Mouse (Mus musculus) thymus, adult 2 months (tissue): ENCODE results near the gene Rad51b. TPM values are rescaled to one million over a fixed set of nuclear protein-coding genes. Genes with fewer than 3 reads are reported as not detected.

ENCODE experiments used
- DNase-seq: peaks from one replicate; pipeline ENCODE4 v3.0.0; 2021
- H3K27ac ChIP-seq: fragments of 200-500 bp; 2 replicates; pipeline ENCODE4 v1.5.1; 2012; ENCODE audit warnings: low read length, control low read depth; ENCODE audit not compliant: control insufficient read depth, insufficient read depth
- H3K27me3 ChIP-seq: fragments of 200-500 bp; 2 replicates; pipeline ENCODE4 v1.6.1; 2012; ENCODE audit warnings: mild to moderate bottlenecking, low read length, moderate library complexity, mixed read lengths; ENCODE audit not compliant: control insufficient read depth, insufficient read depth
- H3K36me3 ChIP-seq: fragments of 200-500 bp; 2 replicates; pipeline ENCODE4 v1.6.1; 2012; ENCODE audit warnings: mild to moderate bottlenecking, low read length, moderate library complexity; ENCODE audit not compliant: control insufficient read depth, insufficient read depth
- H3K4me1 ChIP-seq: fragments of 200-500 bp; replicated peaks from 2 replicates; pipeline ENCODE4 v1.6.1; 2012; ENCODE audit warnings: low read length; ENCODE audit not compliant: control insufficient read depth, insufficient read depth
- H3K4me3 ChIP-seq: fragments of 200-500 bp; 2 replicates; pipeline ENCODE4 v1.5.1; 2012; ENCODE audit warnings: mild to moderate bottlenecking, low read length, control low read depth, moderate library complexity; ENCODE audit not compliant: control insufficient read depth, insufficient read depth
- CTCF ChIP-seq: fragments of 200-500 bp; IDR thresholded peaks from 2 replicates; pipeline ENCODE4 v1.5.1; 2012; ENCODE audit warnings: mild to moderate bottlenecking, control low read depth, low read length, moderate library complexity, borderline replicate concordance; ENCODE audit not compliant: control insufficient read depth, poor library complexity, insufficient read depth; ENCODE audit errors: extremely low read depth
- POLR2A ChIP-seq: fragments of 200-500 bp; IDR thresholded peaks from 2 replicates; pipeline ENCODE4 v1.6.1; 2012; ENCODE audit warnings: mild to moderate bottlenecking, low read length, control low read depth, moderate library complexity; ENCODE audit not compliant: control insufficient read depth, poor library complexity, insufficient read depth; ENCODE audit errors: extremely low read depth
- WGBS: fragments of 180-500 bp; shearing (Covaris S2); methylation state at CpG from one replicate; pipeline ENCODE4 v1.1.7; 2018; 5-methylcytosine and 5-hydroxymethylcytosine counted together
- polyA plus RNA-seq: library from polyadenylated mRNA; depleted of rRNA; stranded (reverse); fragments of >200 nt; gene quantifications from 2 replicates; pipeline ENCODE4 v1.2.3, GENCODE M21; 2012

Rad51b gene
- polyA plus RNA-seq, 1 experiment, result 1.1 TPM

- Histone ChIP-seq H3K4me3 (no peak overlapping the region), H3K4me1 (no peaks in the 10 kb centered on the region), H3K36me3 (no peaks in the 10 kb centered on the region), H3K27ac (no peak overlapping the region), H3K27me3 (no peaks in the 10 kb centered on the region)
- WGBS, result 100% methylated on average over 2 of the region's 2 CpGs
- no peak for DNase-seq
- TF ChIP-seq CTCF (no peak), POLR2A (no peak)
Observed at GRCm38 (mm10) chr12:79364284-79364683, 67.2 kb downstream of the Rad51b start.

- Histone ChIP-seq H3K4me3 (no peak overlapping the region), H3K36me3 (no peaks in the 10 kb centered on the region), H3K4me1 (no peaks in the 10 kb centered on the region), H3K27ac (no peak overlapping the region), H3K27me3 (no peaks in the 10 kb centered on the region)
- 97% methylated on average over 3 of the region's 3 CpGs for WGBS
- no peak for DNase-seq
- TF ChIP-seq CTCF (no peak), POLR2A (no peak)
Observed at GRCm38 (mm10) chr12:79368818-79369217, 71.7 kb downstream of the Rad51b start.

DNA sequence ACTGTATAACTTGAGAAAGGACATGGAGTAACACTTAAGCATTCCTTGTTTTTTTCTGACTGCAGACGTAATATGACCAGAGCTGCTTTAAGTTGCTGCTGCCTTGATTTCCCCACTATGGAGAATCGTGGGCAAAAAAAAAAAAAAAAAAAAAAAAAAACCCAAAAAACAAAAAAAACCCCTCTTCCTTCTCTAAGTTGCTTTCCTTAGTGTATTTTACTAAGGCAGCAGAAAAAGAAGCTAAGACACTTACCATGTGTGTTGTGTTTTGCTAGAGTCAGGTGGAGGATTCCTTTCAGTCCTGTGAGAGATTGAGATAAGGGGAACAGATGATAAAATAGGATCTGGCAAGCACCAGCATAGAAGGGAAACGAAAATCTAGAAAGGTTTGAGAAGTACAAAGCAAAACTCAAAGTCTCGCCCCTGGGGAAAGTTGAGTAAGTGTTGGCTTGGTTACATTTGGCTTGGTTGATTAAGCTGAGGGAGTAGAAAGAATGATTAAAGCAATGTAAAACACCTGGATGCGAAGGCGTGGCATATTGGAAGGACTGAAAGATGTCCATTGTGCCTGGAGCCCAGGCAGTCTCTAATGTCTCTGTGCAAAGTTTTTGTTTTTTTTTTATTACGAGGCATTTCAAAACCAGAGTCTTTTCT lies 72.6 kb downstream of the Rad51b start:
- no peak overlapping the region for H3K27ac ChIP-seq
- 89% methylated on average over 7 of the region's 7 CpGs for WGBS

GRCm38 (mm10) chr12:79372697-79373096 lies 75.6 kb downstream of the Rad51b start:
- Histone ChIP-seq H3K27ac (no peak overlapping the region), H3K27me3 (no peaks in the 10 kb centered on the region), H3K36me3 (no peaks in the 10 kb centered on the region), H3K4me1 (no peaks in the 10 kb centered on the region), H3K4me3 (no peak overlapping the region)
- no peak for TF ChIP-seq CTCF
- DNase-seq, result no peak
- 90% methylated on average over 5 of the region's 5 CpGs for WGBS

More for the DNA sequence above, 72.6 kb downstream of the Rad51b start:
- TF ChIP-seq CTCF, result no peak
- no peak for TF ChIP-seq POLR2A
- Histone ChIP-seq H3K27me3 (no peaks in the 10 kb centered on the region), H3K4me3 (no peak overlapping the region), H3K4me1 (no peaks in the 10 kb centered on the region), H3K36me3 (no peaks in the 10 kb centered on the region)
- DNase-seq, result no peak

DNA sequence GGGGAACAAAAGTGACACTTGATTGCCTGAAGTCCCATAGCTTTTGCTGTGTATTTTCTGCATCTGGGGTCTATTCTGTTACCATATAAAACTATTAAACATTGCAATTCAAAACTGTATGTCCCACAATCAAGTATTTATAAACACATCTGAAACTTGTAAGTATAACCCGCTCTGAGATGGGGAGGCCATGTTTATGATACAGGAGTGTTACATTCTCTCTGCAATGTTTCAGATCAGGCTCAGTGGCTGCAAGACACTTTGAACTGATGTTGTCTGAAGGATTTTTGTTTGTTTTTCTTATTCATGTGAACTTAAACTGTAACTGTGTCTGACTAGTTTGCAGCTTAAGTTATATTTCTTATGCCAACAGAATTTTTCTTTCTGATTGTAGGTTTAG lies 80.3 kb downstream of the Rad51b start:
- Histone ChIP-seq H3K4me3 (no peak overlapping the region), H3K27me3 (no peaks in the 10 kb centered on the region), H3K36me3 (no peaks in the 10 kb centered on the region), H3K4me1 (no peaks in the 10 kb centered on the region), H3K27ac (no peak overlapping the region)
- no peak for DNase-seq
- no peak for TF ChIP-seq POLR2A
- TF ChIP-seq CTCF, result no peak
- WGBS, result 93% methylated on average over 1 of the region's 1 CpGs

DNA sequence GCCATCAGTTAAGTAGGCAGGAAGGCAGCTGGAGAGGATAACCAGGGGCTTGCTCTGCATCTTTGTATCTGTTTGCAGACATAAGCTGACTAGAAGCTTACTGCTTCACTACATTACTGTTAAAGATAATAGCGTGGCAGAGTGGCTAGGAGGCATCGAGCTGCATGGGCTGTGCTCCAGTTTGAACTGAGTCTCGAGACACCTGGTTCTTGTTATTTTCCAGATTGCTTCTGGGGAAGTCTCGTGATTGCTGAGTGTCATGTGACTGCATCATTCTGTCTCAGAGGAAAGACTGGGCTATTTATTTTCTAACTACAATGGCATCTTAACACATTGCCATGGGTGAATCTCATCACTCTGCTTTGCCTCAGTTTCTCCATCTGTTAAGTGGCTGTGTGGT lies 80.8 kb downstream of the Rad51b start:
- DNase-seq, result no peak
- no peaks in the 10 kb centered on the region for H3K4me1 ChIP-seq
- no peaks in the 10 kb centered on the region for H3K27me3 ChIP-seq
- WGBS, result 36% methylated on average over 4 of the region's 4 CpGs
- H3K27ac ChIP-seq, result no peak overlapping the region
- TF ChIP-seq POLR2A (no peak), CTCF (no peak)
- H3K4me3 ChIP-seq, result no peak overlapping the region
- H3K36me3 ChIP-seq, result no peaks in the 10 kb centered on the region

DNA sequence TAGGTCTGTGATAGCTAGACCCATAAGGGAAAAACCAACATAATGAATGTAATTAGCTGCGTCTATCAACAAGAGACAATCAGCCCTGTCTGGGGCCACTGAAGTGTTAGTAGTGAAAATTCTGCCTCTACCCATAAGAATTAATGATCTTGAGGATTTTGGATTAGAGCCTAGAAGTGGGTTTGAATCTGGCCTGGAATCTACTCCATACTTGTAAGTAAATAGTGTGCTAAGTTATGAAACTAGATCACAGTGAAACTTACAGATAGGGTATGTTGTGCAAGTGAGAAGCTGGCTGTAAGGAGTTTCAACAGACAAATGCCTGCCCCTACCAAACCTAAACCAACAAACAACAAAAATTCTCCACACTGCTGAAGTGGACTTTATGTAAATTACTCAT lies 83.1 kb downstream of the Rad51b start:
- H3K36me3 ChIP-seq, result no peaks in the 10 kb centered on the region
- TF ChIP-seq POLR2A (no peak), CTCF (no peak)
- no peaks in the 10 kb centered on the region for H3K27me3 ChIP-seq
- WGBS, result 100% methylated on average over 1 of the region's 1 CpGs
- DNase-seq, result no peak
- no peaks in the 10 kb centered on the region for H3K4me1 ChIP-seq
- no peak overlapping the region for H3K27ac ChIP-seq
- H3K4me3 ChIP-seq, result no peak overlapping the region
